Mouse (Mus musculus) intestine, embryonic 14.5 days (tissue): ENCODE results near the gene Tom1. TPM values are rescaled to one million over a fixed set of nuclear protein-coding genes. Genes with fewer than 3 reads are reported as not detected.

Source experiments
- ATAC-seq: fragments of 200-750 bp; cut with Nextera tagmentation; replicated peaks from 2 replicates; pipeline ENCODE4 v1.8.0; 2017; ENCODE audit warnings: low read depth, moderate number of reproducible peaks, moderate TSS enrichment, moderate library complexity; ENCODE audit not compliant: low FRiP score, low TSS enrichment
- DNase-seq: peaks from one replicate; pipeline ENCODE4 v3.0.0-alpha.2; 2018; ENCODE audit warnings: low spot score
- H3K27ac ChIP-seq: fragments of 300-500 bp; sonication (generic); 2 replicates; pipeline ENCODE4 v1.5.1; 2014; ENCODE audit warnings: low read depth, mild to moderate bottlenecking, control low read depth
- H3K27me3 ChIP-seq: fragments of 300-500 bp; sonication (generic); replicated peaks from 2 replicates; pipeline ENCODE4 v1.6.1; 2014; ENCODE audit warnings: low read length, control low read depth; ENCODE audit not compliant: control insufficient read depth, insufficient read depth
- H3K36me3 ChIP-seq: fragments of 300-500 bp; sonication (generic); 2 replicates; pipeline ENCODE4 v1.6.1; 2014; ENCODE audit warnings: low read length, control low read depth; ENCODE audit not compliant: control insufficient read depth, insufficient read depth
- H3K4me1 ChIP-seq: fragments of 300-500 bp; sonication (generic); replicated peaks from 2 replicates; pipeline ENCODE4 v1.6.1; 2014; ENCODE audit warnings: low read length, control low read depth, mixed read lengths; ENCODE audit not compliant: control insufficient read depth, insufficient read depth
- H3K4me2 ChIP-seq: fragments of 300-500 bp; sonication (generic); 2 replicates; pipeline ENCODE4 v1.6.1; 2014; ENCODE audit warnings: low read length
- H3K4me3 ChIP-seq: fragments of 300-500 bp; sonication (generic); 2 replicates; pipeline ENCODE4 v1.5.1; 2014; ENCODE audit warnings: low read depth, low read length, control low read depth, mixed read lengths
- H3K9ac ChIP-seq: fragments of 300-500 bp; sonication (generic); 2 replicates; pipeline ENCODE4 v1.6.1; 2014; ENCODE audit warnings: mild to moderate bottlenecking, low read length
- H3K9me3 ChIP-seq: fragments of 300-500 bp; sonication (generic); 2 replicates; pipeline ENCODE4 v1.6.1; 2016; ENCODE audit warnings: low read length, control low read depth; ENCODE audit not compliant: control insufficient read depth
- WGBS: fragments of 180-500 bp; shearing (Covaris S2); extraction: QIAGEN DNeasy Blood & Tissue Kit; methylation state at CpG from one replicate; pipeline ENCODE4 v1.1.7; 2014; 5-methylcytosine and 5-hydroxymethylcytosine counted together
- polyA plus RNA-seq: library from polyadenylated mRNA; unstranded; fragments of >200 nt; fragmentation: Nextera tagmentation; extraction: Ambion mirVana; gene quantifications from 2 replicates; pipeline ENCODE4 v1.2.1, GENCODE M21; 2014

Tom1 gene
- polyA plus RNA-seq, 1 experiment from 2014 or later, result 27.2 TPM

DNA sequence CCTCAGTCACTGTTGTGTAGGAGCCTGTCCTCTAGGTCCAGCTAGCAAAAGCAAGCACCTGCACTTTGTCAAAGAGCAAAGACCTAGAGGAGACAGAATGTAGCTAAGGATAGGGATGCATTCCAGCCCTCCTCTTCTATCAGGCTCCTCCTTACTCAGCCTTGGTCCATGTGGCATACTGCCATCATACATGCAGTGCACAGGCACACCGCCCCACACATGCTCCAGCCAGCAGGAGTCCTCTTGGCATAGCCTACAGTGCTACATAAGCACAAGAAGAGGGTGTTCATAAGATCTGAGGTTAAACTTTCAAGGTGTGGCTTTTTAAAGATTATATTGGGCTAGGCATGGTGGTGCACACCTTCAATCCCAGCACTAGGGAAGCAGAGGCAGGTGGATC is 41.4 kb downstream of the Tom1 start:
- Histone ChIP-seq H3K36me3 (no peaks in the 10 kb centered on the region), H3K4me3 (no peak overlapping the region), H3K9me3 (no peaks in the 10 kb centered on the region), H3K4me1 (no peaks in the 10 kb centered on the region), H3K9ac (no peak overlapping the region), H3K27me3 (no peaks in the 10 kb centered on the region), H3K4me2 (no peak overlapping the region), H3K27ac (no peak overlapping the region)
- DNase-seq (no peak), ATAC-seq (no peak)
- 85% methylated on average over 1 of the region's 1 CpGs for WGBS

DNA sequence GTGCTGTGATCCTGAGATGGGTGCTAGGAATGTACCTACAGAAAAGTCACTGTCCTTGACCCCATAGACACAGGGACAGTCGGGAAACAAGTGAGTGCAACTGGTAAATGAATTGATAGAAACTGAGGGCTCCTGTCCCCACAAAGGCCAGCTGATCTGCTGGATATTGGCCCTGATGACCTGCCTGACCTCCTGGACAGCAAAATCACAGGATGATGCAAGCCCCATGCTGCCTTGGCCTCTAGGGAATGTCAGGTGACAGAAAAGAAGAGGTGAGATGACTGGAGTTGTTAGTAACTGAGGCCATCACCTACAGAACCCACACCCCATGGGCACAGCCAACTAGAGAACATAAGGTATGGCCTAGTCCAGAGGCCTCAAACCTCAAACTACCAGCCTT is 44.7 kb downstream of the Tom1 start:
- H3K27ac ChIP-seq, result no peak overlapping the region
- no peak for ATAC-seq
- WGBS, result 64% methylated on average over 1 of the region's 1 CpGs

DNA sequence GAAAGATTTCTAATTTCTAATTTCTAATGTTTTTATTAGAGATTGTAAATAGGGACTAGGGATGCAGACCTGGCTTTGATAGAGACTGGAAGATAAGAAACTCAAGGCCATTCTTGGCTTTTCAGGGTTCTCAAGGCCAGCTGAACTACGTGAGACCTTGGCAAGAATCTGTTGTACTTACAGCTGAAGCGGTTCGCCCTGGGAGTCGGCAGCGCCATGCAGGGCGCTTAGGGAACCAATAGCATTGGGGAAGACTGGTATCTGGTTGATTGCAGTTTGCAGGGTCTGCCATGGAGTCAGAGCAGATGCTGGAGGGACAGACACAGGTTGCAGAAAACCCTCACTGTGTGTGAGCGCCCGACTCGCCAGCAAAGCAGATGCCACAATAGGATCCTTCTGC is 45.3 kb downstream of the Tom1 start:
- 95% methylated on average over 9 of the region's 9 CpGs for WGBS
- H3K36me3 ChIP-seq, result no peaks in the 10 kb centered on the region
- H3K9me3 ChIP-seq, result no peaks in the 10 kb centered on the region
- no peaks in the 10 kb centered on the region for H3K4me1 ChIP-seq
- no peak overlapping the region for H3K4me2 ChIP-seq
- no peak for ATAC-seq
- no peak overlapping the region for H3K27ac ChIP-seq
- no peaks in the 10 kb centered on the region for H3K27me3 ChIP-seq
- no peak overlapping the region for H3K9ac ChIP-seq
- DNase-seq, result no peak
- H3K4me3 ChIP-seq, result no peak overlapping the region

More for the DNA sequence above, 44.7 kb downstream of the Tom1 start:
- no peaks in the 10 kb centered on the region for H3K36me3 ChIP-seq
- no peaks in the 10 kb centered on the region for H3K9me3 ChIP-seq
- no peak for DNase-seq
- H3K4me3 ChIP-seq, result no peak overlapping the region
- H3K27me3 ChIP-seq, result no peaks in the 10 kb centered on the region
- H3K4me2 ChIP-seq, result no peak overlapping the region
- no peaks in the 10 kb centered on the region for H3K4me1 ChIP-seq
- H3K9ac ChIP-seq, result no peak overlapping the region

DNA sequence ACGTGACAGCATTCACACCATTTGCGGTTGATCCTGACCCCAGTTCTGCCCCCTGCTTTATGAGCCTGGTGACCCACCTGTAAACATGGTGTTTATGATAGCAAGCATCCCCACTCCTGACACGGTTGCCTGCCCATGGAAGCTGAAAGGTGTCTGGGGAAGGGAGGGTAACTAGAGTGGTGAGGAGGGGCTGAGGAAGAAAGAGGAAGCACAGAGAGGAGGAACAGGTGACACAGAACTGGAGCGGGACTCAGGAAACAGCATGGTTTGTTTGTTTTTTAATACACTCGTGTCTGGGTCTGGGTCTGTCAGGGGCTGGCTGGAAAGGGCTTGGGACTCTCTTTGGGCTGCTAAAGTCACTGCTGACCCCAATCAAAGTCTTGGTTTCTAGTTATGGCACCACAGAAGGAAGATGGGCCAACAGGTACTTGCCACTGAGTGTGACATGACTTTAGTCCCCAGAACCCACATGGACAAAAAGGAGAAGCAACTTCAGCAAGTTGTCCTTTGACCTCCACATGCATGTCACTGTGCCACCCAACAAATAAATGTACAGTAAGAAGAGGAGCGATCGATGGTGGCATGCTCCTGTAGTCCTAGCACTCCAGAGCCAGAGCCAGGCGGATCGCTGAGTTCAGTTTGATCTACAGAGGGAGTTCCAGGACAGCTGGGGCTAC is 48.0 kb downstream of the Tom1 start:
- H3K27me3 ChIP-seq, result no peaks in the 10 kb centered on the region

DNA sequence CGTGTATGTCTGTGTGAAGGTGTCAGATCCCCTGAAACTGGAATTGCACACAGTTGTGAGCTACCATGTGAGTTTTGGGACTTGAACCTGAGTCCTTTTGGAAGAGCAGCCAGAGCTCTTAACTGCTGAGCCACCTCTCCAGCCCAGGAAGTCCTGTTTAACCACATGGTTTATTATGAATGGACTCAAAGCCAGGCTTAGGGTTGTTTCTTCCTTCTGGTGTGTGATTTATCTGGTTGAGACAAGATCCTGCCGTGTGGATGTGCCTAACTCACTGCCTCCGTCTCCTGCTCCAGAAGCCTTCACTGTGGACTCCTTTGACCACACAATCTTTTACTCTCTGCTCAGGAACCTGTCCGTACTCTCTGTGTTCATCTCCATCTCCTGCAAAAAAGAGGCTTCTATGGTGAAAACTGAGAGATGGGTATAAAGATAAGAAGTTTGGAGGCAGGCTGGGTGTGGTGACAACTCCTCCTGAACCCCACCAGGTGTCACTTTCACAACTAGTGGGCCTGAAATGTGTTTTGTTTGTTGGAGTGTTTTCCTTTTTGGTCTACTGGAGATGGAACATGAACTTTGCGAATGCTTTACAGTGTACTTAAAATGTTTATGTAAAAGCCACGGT is 48.8 kb downstream of the Tom1 start:
- no peaks in the 10 kb centered on the region for H3K9me3 ChIP-seq
- H3K27me3 ChIP-seq, result no peaks in the 10 kb centered on the region
- DNase-seq, result no peak
- H3K4me1 ChIP-seq, result no peaks in the 10 kb centered on the region
- H3K9ac ChIP-seq, result no peak overlapping the region
- ATAC-seq, result no peak
- WGBS, result 69% methylated on average over 6 of the region's 6 CpGs
- no peak overlapping the region for H3K4me2 ChIP-seq
- no peak overlapping the region for H3K4me3 ChIP-seq
- no peaks in the 10 kb centered on the region for H3K36me3 ChIP-seq
- no peak overlapping the region for H3K27ac ChIP-seq

More for the DNA sequence above, 48.0 kb downstream of the Tom1 start:
- Histone ChIP-seq H3K4me3 (no peak overlapping the region), H3K4me2 (no peak overlapping the region), H3K27ac (no peak overlapping the region), H3K9ac (no peak overlapping the region), H3K36me3 (no peaks in the 10 kb centered on the region), H3K4me1 (no peaks in the 10 kb centered on the region), H3K9me3 (no peaks in the 10 kb centered on the region)
- DNase-seq, result no peak
- no peak for ATAC-seq
- WGBS, result 74% methylated on average over 9 of the region's 9 CpGs

DNA sequence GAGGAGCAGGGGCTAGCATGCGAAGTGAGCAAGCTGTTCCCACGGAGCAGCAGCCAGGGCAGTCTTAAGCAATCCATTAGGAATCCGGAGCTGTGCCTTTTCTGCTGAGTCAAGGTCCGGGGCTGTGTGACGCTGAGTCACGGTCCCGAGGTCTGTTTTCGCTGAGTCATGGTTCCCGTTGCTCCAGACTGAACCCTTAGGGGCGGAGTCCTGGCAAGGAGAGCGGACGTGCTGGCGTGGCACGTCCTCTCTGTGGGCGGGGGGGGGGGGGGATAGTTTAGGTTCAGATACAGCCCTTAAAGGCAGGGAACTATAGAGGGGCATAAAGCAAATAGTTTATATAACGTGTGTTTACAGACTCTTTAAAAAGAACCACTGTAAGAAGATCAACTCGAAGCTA is 50.3 kb downstream of the Tom1 start:
- no peaks in the 10 kb centered on the region for H3K36me3 ChIP-seq
- no peak overlapping the region for H3K27ac ChIP-seq
- H3K4me1 ChIP-seq, result peaks cover 1% of the 10 kb centered on the region; the same call in 1 of the 2 replicates
- H3K9ac ChIP-seq, result no peak overlapping the region
- DNase-seq (peak; percentile 95), ATAC-seq (peak; percentile 96)
- H3K27me3 ChIP-seq, result no peaks in the 10 kb centered on the region
- H3K9me3 ChIP-seq, result no peaks in the 10 kb centered on the region
- 2% methylated on average over 17 of the region's 17 CpGs for WGBS
- H3K4me3 ChIP-seq, result no peak overlapping the region
- peak overlapping the region; percentile 41 for H3K4me2 ChIP-seq

DNA sequence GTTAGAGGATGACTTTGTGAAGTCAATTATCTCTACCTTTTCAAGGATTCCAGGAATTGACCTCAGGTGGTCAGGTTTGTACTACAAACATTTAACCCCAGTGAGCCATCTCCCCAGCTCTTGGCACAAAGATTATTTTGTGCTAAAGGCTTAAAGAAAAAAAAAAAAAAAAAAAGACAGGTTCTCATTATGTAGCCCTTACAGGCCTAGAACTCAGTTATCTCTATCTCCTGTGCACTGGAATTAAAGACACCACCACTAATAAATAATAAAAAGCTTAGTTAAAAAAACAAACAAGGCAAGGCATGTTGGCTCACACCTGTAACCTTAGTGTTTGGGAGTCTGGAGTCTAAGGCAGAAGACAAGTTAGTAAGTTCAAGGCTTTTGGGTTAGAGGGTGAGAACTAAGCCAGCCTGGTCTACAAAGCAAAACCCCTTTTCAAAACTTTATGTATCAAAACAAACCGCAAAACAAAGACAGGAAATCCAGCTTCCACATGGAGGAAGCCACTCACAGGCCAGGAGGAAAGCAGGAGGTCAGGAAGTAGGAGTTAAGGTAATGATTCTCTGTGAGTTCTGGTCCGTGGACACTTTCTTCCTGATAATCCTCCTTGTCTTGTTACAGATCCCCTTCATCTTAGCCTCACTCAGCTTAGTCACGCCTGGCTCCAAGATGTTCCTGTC is 51.0 kb downstream of the Tom1 start:
- peaks cover 7% of the 10 kb centered on the region for H3K4me1 ChIP-seq
- H3K27me3 ChIP-seq, result no peaks in the 10 kb centered on the region
- peak overlapping the region; percentile 22 for H3K27ac ChIP-seq
- no peak for ATAC-seq
- DNase-seq, result no peak
- no peak overlapping the region for H3K4me3 ChIP-seq
- WGBS, result 67% methylated on average over 3 of the region's 3 CpGs
- H3K36me3 ChIP-seq, result no peaks in the 10 kb centered on the region
- H3K4me2 ChIP-seq, result peak overlapping the region; percentile 41; the same call in 1 of the 2 replicates
- no peak overlapping the region for H3K9ac ChIP-seq
- H3K9me3 ChIP-seq, result no peaks in the 10 kb centered on the region

DNA sequence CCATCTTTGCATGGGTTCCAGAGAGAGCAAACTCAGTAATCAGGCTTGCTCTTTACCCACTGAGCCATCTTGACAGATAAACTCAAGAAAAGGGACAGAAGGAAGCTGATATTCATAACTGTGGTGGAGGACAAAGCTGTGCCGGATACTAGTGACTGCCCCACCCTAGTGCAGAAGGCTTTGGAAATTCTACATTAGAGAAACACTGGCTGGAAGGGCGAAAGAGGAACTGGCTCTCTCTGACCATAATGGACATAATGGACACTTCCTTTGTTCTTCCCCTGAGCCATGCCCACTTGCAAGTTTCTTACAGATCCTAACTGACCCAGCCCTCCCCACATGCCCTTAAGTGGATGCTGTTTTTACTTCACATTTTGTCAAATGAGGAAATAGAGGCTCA is 52.5 kb downstream of the Tom1 start:
- Histone ChIP-seq H3K4me2 (no peak overlapping the region), H3K36me3 (no peaks in the 10 kb centered on the region), H3K9me3 (no peaks in the 10 kb centered on the region), H3K9ac (no peak overlapping the region), H3K27ac (no peak overlapping the region), H3K4me3 (no peak overlapping the region), H3K4me1 (peaks cover 7% of the 10 kb centered on the region), H3K27me3 (no peaks in the 10 kb centered on the region)
- no peak for DNase-seq
- ATAC-seq, result no peak
- 78% methylated on average over 2 of the region's 2 CpGs for WGBS
